Mouse (Mus musculus) heart, embryonic 13.5 days (tissue): ENCODE results near the gene Dok3. TPM values are rescaled to one million over a fixed set of nuclear protein-coding genes. Genes with fewer than 3 reads are reported as not detected.
A peak's percentile ranks its signal among the peaks of the same experiment; 100 is the strongest.

Experiments used
- ATAC-seq: fragments of 200-750 bp; cut with Nextera tagmentation; 2 replicates; pipeline ENCODE4 v1.8.0; 2017; ENCODE audit warnings: moderate TSS enrichment; ENCODE audit not compliant: insufficient number of reproducible peaks, low FRiP score, low TSS enrichment; ENCODE audit errors: extremely low read depth
- H3K27ac ChIP-seq: fragments of 300-500 bp; sonication (generic); replicated peaks from 2 replicates; pipeline ENCODE4 v1.5.1; 2015; ENCODE audit warnings: moderate library complexity, mild to moderate bottlenecking, inconsistent platforms
- H3K27me3 ChIP-seq: fragments of 300-500 bp; sonication (generic); replicated peaks from 2 replicates; pipeline ENCODE4 v1.6.1; 2015; ENCODE audit warnings: mild to moderate bottlenecking, inconsistent platforms
- H3K36me3 ChIP-seq: fragments of 300-500 bp; sonication (generic); 2 replicates; pipeline ENCODE4 v1.6.1; 2015; ENCODE audit warnings: mild to moderate bottlenecking, inconsistent platforms
- H3K4me1 ChIP-seq: fragments of 300-500 bp; sonication (generic); 2 replicates; pipeline ENCODE4 v1.6.1; 2015; ENCODE audit warnings: inconsistent platforms
- H3K4me2 ChIP-seq: fragments of 300-500 bp; sonication (generic); 2 replicates; pipeline ENCODE4 v1.6.1; 2015; ENCODE audit warnings: inconsistent platforms, mild to moderate bottlenecking, moderate library complexity
- H3K4me3 ChIP-seq: fragments of 300-500 bp; sonication (generic); 2 replicates; pipeline ENCODE4 v1.5.1; 2015; ENCODE audit warnings: moderate library complexity, mild to moderate bottlenecking, inconsistent platforms
- H3K9ac ChIP-seq: fragments of 300-500 bp; sonication (generic); 2 replicates; pipeline ENCODE4 v1.6.1; 2015; ENCODE audit warnings: inconsistent platforms, mild to moderate bottlenecking, moderate library complexity
- H3K9me3 ChIP-seq: fragments of 300-500 bp; sonication (generic); 2 replicates; pipeline ENCODE4 v1.6.1; 2016; ENCODE audit warnings: inconsistent platforms
- WGBS: fragments of 180-500 bp; shearing (Covaris S2); methylation state at CpG from one replicate; pipeline ENCODE4 v1.1.7; 2015; ENCODE audit warnings: mixed read lengths; 5-methylcytosine and 5-hydroxymethylcytosine counted together
- polyA plus RNA-seq: library from polyadenylated mRNA; unstranded; fragments of >200 nt; fragmentation: Nextera tagmentation; extraction: Ambion mirVana; gene quantifications from 2 replicates; pipeline ENCODE4 v1.2.1, GENCODE M21; 2015

Dok3 gene
- polyA plus RNA-seq, 1 experiment from 2014 or later: 1.2 TPM

DNA sequence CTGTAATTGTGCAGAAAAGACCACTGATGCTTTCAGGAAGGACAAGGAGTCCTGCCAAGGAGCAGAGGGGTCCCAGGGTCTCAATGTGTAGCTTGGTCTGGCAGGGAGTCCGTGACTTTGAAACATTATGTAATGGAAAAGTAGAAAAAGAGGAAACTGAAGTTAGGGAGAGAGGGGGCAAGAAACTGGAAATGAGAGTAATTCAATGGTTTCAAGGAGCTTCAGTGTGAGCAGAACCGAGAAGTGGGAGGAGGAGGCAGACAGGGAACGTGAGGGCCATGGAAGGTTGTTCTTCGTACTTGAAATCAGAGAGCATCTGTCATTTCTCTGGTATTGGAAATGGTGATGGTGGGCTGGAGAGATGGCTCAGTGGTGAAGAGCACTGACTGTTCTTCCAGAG is 9.5 kb downstream of the Dok3 start:
- Histone ChIP-seq H3K4me1 (peaks cover 15% of the 10 kb centered on the region; the same call in 1 of the 2 replicates), H3K27me3 (peaks cover 41% of the 10 kb centered on the region), H3K4me2 (no peak overlapping the region), H3K9me3 (peaks cover 3% of the 10 kb centered on the region; the same call in 1 of the 2 replicates), H3K9ac (no peak overlapping the region), H3K36me3 (no peaks in the 10 kb centered on the region), H3K4me3 (no peak overlapping the region), H3K27ac (no peak overlapping the region)
- WGBS: 60% methylated on average over 4 of the region's 4 CpGs
- ATAC-seq: no peak

DNA sequence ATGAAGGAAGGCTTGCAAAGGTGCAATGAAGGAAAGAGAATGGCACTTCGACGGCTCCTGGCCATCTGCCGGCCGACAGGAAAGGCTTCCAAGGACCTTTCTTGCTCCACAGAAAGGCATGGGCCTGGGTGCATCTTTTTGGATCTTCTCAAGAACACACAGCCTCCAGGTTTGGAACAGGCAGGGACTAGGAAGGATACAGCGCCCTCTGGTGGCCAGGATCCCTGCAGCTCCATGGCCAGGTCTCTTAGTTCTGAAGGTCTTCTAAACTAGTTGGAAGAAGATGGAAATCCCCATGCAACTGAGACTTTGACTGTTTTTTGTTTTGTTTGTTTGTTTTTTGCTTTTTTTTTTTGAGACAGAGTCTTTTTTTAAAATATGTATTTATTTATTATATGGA is 12.1 kb downstream of the Dok3 start:
- H3K36me3 ChIP-seq: no peaks in the 10 kb centered on the region
- H3K27ac ChIP-seq: no peak overlapping the region
- peaks cover 11% of the 10 kb centered on the region for H3K4me1 ChIP-seq
- ATAC-seq: no peak
- no peak overlapping the region for H3K4me2 ChIP-seq
- H3K4me3 ChIP-seq: no peak overlapping the region
- H3K9me3 ChIP-seq: peaks cover 3% of the 10 kb centered on the region; the same call in 1 of the 2 replicates
- WGBS: under 1% methylated on average over 5 of the region's 5 CpGs
- no peak overlapping the region for H3K9ac ChIP-seq
- peaks cover 43% of the 10 kb centered on the region for H3K27me3 ChIP-seq

DNA sequence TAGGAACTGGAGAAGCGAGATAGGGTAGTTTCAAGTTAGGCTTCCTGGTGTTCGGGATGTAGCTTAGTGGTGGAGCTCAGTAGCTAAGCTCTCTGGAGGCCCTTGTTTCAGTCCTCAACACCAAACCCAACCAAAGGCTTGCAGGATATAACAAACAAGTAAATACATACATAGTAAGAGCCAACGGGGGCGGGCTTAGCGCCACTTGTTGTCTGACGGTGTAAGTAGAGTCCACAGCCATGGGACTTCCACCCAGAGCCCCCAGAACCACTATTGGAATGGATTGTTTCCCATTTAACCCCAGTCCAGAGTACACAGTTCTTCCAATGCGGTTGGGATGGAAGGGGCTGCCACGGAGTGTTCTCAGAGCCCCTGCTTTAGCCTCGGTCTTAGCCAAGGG is 15.3 kb downstream of the Dok3 start:
- Histone ChIP-seq H3K4me3 (peak overlapping the region; percentile 93), H3K27ac (no peak overlapping the region), H3K9me3 (no peaks in the 10 kb centered on the region), H3K27me3 (peaks cover 32% of the 10 kb centered on the region), H3K36me3 (peaks cover 22% of the 10 kb centered on the region), H3K4me2 (peak overlapping the region; percentile 80), H3K4me1 (peaks cover 42% of the 10 kb centered on the region), H3K9ac (peak overlapping the region; percentile 98)
- WGBS: 32% methylated on average over 9 of the region's 9 CpGs
- ATAC-seq: no peak

DNA sequence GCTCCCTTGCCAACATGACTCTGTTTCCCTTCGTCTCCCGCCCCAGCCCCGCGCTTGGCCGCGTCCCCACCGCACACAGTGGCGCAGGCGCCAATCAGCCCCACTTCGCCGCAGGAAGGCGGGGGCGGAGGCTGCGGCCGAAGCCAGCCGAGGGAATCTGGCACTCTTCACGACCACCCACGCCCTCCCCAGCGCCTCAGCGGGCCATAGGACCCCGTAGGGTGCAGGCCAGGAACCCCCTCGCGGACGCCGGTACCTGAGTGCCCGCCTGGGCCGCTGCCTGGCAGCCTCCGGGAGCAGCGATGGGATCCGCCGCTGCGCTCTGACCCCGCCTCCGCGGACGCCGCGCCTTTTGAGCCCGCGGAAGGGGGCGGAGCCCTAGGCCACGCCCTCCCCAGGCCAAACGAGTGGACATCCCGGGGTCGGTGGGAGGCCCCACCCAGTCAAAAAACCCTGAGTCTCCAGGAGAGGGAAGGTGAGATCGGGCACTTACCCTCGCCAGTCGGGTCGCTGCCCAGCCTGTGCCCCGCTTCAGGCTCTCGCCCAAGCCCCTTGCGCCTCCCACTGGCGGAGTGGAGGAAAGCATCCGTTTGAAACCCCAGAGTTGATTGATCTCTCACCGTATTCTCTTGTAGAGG is 15.9 kb downstream of the Dok3 start, which contains the start of gene Pdlim7:
TSS of gene Pdlim7 (minus strand) at position 566 of the 638 bp plus-strand sequence.
- Histone ChIP-seq H3K36me3 (peaks cover 28% of the 10 kb centered on the region), H3K4me2 (peak within 1 kb of the TSS; percentile 80), H3K9ac (peak within 1 kb of the TSS; percentile 98), H3K27me3 (peaks cover 30% of the 10 kb centered on the region), H3K9me3 (no peaks in the 10 kb centered on the region), H3K27ac (peak within 1 kb of the TSS; percentile 99), H3K4me1 (peaks cover 48% of the 10 kb centered on the region), H3K4me3 (peak within 1 kb of the TSS; percentile 93)
- under 1% methylated on average over 55 of the region's 55 CpGs for WGBS
- peak; percentile 72 for ATAC-seq

DNA sequence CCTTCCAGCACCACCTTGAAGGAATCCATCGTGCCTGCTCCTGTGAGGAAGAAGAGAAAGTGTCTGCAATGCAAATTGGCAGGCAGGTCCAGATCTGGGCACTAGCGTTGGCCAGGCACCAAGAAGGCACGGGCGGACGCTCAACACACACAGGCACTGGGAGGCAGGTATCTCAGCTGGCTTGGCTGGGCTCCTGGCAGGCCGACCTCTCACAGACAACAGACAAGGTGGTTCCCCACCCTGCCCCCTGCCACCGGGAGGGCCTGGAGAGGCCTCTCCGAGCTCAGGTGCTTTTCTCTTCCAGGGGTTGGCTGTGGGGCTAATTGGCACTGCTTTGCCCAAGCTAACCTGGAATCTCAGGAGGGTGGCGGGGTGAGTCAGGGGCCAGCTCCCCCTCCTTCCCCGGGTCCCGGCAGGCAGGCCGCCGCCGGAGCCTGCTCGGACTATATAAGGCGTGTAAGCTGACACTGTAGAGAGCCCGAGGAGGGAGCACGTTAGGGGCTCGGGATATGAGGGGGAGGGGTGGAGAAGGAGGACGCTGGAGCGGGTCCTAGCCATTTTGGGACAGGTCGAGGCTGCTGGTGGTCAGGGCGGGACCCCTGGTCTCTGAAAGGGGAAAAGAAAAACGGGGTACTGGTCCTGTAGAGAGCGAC is 16.6 kb downstream of the Dok3 start:
- Histone ChIP-seq H3K27me3 (peaks cover 23% of the 10 kb centered on the region), H3K9me3 (no peaks in the 10 kb centered on the region), H3K4me3 (peak overlapping the region; percentile 93), H3K36me3 (peaks cover 35% of the 10 kb centered on the region), H3K4me2 (peak overlapping the region; percentile 80), H3K4me1 (peaks cover 50% of the 10 kb centered on the region), H3K27ac (peak overlapping the region; percentile 99), H3K9ac (peak overlapping the region; percentile 98)
- WGBS: 2% methylated on average over 25 of the region's 25 CpGs
- peak; percentile 32; the same call in 1 of the 2 replicates for ATAC-seq

DNA sequence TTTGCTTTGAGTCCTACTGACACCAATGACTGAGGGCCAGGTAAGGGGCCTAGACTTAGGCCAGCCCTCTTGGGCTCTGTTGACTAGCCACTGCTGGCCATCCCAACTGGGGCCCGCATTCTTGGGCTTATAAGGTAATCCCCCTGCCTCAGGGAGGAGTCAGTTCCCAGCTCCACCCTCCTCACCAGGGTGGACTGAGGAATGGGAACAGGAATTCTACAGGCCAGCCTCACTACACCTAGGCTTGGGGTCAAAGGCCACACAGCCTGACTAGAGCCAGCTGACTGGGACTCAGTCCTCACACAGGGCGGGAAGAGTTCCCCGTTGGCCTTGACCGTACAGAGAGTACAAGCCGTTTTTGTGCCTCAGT is 17.6 kb downstream of the Dok3 start:
- ATAC-seq: no peak
- 9% methylated on average over 5 of the region's 5 CpGs for WGBS
- no peaks in the 10 kb centered on the region for H3K9me3 ChIP-seq
- peaks cover 45% of the 10 kb centered on the region for H3K36me3 ChIP-seq
- peak overlapping the region; percentile 93 for H3K4me3 ChIP-seq
- H3K27me3 ChIP-seq: peaks cover 21% of the 10 kb centered on the region
- peak overlapping the region; percentile 99 for H3K27ac ChIP-seq
- peak overlapping the region; percentile 80 for H3K4me2 ChIP-seq
- peaks cover 55% of the 10 kb centered on the region for H3K4me1 ChIP-seq
- H3K9ac ChIP-seq: peak overlapping the region; percentile 98

DNA sequence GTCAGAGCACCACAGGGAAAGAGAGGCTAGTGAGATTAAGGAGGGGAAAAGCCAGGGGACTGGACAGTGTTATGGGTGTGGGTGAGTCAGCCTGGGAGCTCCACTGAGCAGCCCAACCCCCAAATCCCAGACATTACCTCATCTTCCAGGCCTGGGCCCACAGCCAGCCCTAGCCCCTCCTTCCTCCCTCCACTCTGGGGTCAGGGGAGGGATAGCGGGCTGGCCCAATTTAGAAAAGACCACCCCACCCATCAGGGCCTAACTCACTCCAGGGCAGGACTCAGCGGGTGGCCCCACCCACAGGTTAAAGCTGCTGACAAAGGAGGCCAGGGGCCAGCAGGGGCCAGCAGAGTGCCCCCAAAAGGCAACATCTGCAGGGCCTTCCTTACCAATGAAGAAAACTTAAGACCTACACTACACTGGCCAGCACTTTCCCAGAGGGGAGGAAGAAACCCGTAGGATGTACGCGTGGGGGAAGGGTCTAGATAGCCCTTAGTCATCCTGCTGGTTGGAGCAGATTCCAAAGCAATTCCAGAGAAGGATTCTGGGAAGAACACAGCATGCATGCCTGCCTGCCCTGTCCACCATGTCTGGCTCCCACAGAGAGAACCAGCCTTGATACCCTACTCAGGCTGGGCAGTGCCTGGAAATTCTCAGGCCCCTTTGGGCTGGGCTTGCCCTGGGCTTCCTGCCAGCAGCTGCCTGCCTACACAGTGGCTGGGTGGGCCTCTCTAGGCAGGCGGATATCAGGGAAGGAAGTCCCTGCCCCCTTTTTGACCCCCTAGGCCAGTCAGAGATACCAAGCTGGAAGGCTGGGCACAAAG is 18.2 kb downstream of the Dok3 start:
- H3K4me1 ChIP-seq: peaks cover 55% of the 10 kb centered on the region
- no peaks in the 10 kb centered on the region for H3K9me3 ChIP-seq
- peak overlapping the region; percentile 99 for H3K27ac ChIP-seq
- peak overlapping the region; percentile 93 for H3K4me3 ChIP-seq
- ATAC-seq: peak; percentile 56
- H3K36me3 ChIP-seq: peaks cover 51% of the 10 kb centered on the region
- peak overlapping the region; percentile 98 for H3K9ac ChIP-seq
- 4% methylated on average over 6 of the region's 6 CpGs for WGBS
- peak overlapping the region; percentile 80 for H3K4me2 ChIP-seq
- peaks cover 21% of the 10 kb centered on the region for H3K27me3 ChIP-seq

DNA sequence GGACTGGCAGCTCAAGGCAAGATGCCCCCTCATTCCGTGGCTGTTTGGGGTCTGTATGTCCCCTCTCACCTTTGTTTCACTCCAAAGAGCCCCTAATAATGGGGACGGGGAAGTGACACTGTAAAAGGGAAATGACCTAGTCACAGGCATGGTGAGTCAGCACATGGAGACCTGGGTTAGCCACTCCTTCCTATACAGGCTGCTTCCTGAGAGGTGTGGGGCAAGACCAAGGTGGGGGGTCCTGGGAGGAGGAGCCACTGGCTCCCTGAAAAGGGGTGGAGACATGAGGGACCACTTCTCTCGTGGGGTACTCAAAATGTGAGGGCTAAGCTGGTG is 18.8 kb downstream of the Dok3 start:
- Histone ChIP-seq H3K4me2 (peak overlapping the region; percentile 80), H3K36me3 (peaks cover 57% of the 10 kb centered on the region), H3K27me3 (peaks cover 17% of the 10 kb centered on the region), H3K27ac (peak overlapping the region; percentile 99), H3K9ac (peak overlapping the region; percentile 69), H3K4me3 (peak overlapping the region; percentile 93), H3K4me1 (peaks cover 55% of the 10 kb centered on the region), H3K9me3 (no peaks in the 10 kb centered on the region)
- 22% methylated on average over 3 of the region's 3 CpGs for WGBS
- ATAC-seq: no peak

DNA sequence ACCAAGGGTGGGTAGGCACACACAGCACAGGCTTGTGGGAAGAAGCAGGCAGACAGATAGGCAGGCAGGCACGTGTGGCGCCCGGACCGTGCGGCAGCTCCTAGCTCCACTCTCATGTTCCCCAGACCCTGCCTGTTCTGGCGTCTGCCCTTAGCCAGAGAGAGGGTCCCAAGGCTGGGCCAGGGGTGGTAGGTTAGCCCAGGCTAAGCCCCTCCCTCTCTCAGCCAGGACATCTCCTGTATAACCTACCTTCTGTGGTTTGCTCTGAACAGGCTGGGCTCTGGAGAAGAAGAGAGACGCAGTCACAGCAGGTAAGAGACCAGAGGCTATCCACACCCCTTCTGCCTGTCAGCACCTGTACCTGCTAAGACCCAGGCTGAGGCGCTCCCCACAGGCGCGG is 20.6 kb downstream of the Dok3 start:
- Histone ChIP-seq H3K9ac (0 out of 2 replicates have a peak overlapping the region, but pooled peaks have one; percentile 69), H3K4me1 (peaks cover 59% of the 10 kb centered on the region), H3K36me3 (peaks cover 75% of the 10 kb centered on the region), H3K4me2 (no peak overlapping the region), H3K27ac (no peak overlapping the region), H3K27me3 (0 out of 2 replicates have a peak, but pooled peaks cover 4% of the 10 kb centered on the region), H3K9me3 (no peaks in the 10 kb centered on the region), H3K4me3 (no peak overlapping the region)
- WGBS: 87% methylated on average over 10 of the region's 10 CpGs
- no peak for ATAC-seq

DNA sequence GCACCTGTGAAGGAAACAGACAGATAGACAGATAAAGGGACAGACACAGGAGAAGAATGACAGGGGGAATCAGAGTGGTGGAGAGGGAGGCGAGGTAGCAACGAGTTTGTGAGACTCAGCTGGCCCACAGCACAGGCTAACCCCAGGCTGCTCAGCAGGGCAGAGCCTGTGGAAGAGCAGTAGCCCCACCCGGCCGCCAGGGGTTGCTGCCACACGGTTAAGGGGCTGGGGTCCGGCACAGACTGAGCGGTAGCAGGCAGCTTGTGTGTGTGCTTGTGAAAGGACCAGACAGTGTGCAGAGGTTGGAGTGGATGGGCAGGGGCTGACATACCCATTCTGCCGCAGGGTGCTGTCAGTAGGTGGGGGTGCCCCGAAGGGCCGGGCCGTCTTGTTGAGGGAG is 21.2 kb downstream of the Dok3 start:
- no peak overlapping the region for H3K27ac ChIP-seq
- 67% methylated on average over 11 of the region's 11 CpGs for WGBS
- no peaks in the 10 kb centered on the region for H3K9me3 ChIP-seq
- H3K9ac ChIP-seq: no peak overlapping the region
- H3K27me3 ChIP-seq: 0 out of 2 replicates have a peak, but pooled peaks cover 4% of the 10 kb centered on the region
- peaks cover 61% of the 10 kb centered on the region for H3K4me1 ChIP-seq
- peaks cover 81% of the 10 kb centered on the region for H3K36me3 ChIP-seq
- no peak for ATAC-seq
- H3K4me3 ChIP-seq: no peak overlapping the region
- no peak overlapping the region for H3K4me2 ChIP-seq

DNA sequence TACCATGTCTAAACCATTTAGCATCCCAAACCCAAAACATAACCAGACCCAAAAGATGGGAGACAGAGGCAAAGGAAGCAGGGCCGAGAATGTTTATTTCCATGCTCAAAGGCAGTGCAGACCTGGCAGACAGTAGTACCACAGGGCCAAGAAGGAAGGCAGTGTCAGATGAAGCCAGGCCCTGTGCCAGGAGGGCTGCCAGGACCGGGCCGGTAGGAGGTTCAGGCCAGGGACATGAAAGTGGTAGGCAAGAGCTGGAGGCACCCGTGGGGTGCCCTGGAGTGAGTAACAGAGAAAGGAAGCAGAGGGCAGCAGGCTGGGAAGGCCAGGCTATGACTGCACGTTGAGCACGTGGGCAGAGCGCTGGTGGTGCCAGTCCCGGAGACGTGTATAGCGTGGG is 22.4 kb downstream of the Dok3 start:
- Histone ChIP-seq H3K4me3 (no peak overlapping the region), H3K36me3 (peaks cover 91% of the 10 kb centered on the region), H3K27ac (no peak overlapping the region), H3K9me3 (no peaks in the 10 kb centered on the region), H3K4me1 (peaks cover 53% of the 10 kb centered on the region), H3K4me2 (no peak overlapping the region), H3K27me3 (0 out of 2 replicates have a peak, but pooled peaks cover 4% of the 10 kb centered on the region), H3K9ac (no peak overlapping the region)
- WGBS: 93% methylated on average over 10 of the region's 10 CpGs
- ATAC-seq: no peak
